Mouse (Mus musculus) kidney, adult 2 months (tissue): ENCODE measurements around the gene Cd3d.

Experiments
- CTCF ChIP-seq: fragments of 200-500 bp; conservative IDR thresholded peaks from 2 replicates; pipeline ENCODE4 v1.5.1; 2011; ENCODE audit warnings: low read depth, mild to moderate bottlenecking, control low read depth, low read length, moderate library complexity, mixed read lengths; ENCODE audit not compliant: insufficient read depth, insufficient read length
- POLR2A ChIP-seq: fragments of 200-500 bp; IDR thresholded peaks from one replicate; pipeline ENCODE4 v1.6.1; 2011; ENCODE audit warnings: low read depth, low read length, control low read depth

DNA sequence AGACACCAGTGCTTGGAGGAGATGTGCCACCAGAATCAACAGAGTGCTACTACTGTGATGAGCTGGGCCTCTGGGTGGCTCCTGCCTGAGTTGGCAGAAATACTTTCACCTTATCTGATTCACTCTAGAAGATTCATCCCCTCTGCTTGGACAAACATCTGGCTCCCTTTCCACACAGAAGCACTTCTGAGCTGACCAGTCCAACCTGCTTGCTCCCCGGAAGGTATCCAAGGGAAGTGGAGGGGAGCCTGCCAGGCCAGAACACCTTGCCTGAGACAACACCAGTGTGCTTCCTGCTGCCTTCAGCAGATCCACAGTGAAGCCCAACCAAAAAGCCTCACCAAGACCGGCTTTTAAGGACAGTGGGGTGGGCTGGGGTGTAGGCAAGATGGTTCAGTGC, 42.6 kb downstream of the Cd3d start:
- no peak for TF ChIP-seq POLR2A
- TF ChIP-seq CTCF = no peak
